Mouse (Mus musculus) kidney, postnatal 36 days (tissue): ENCODE data around the gene Nek7.

Source experiments
- DNase-seq, 2 experiments: peaks; one replicate each; pipeline ENCODE4 v3.0.0; 2021 to 2022; ENCODE audit warnings: mixed read lengths in 2 of 2

Nek7 gene

GRCm38 (mm10) chr1:138619996-138620461 lies at the start of gene Nek7:
TSS of gene Nek7 (minus strand) at chr1:138620141.
- peak; percentile 78 to 80 for DNase-seq

GRCm38 (mm10) chr1:138662342-138662741 lies 42.4 kb upstream of the Nek7 start:
- DNase-seq: no peak

- no peak for DNase-seq
Observed at GRCm38 (mm10) chr1:138654212-138654611, 34.3 kb upstream of the Nek7 start.

GRCm38 (mm10) chr1:138644991-138645390 lies 25.1 kb upstream of the Nek7 start:
- DNase-seq: peak; percentile 71 to 73

- DNase-seq: no peak
Observed at GRCm38 (mm10) chr1:138643306-138643830, 23.4 kb upstream of the Nek7 start.

GRCm38 (mm10) chr1:138640934-138641461 lies 21.1 kb upstream of the Nek7 start:
- DNase-seq: no peak

GRCm38 (mm10) chr1:138637850-138638249 lies 17.9 kb upstream of the Nek7 start:
- peak; percentile 43 to 81 for DNase-seq

- DNase-seq: no peak
Observed at GRCm38 (mm10) chr1:138634561-138634960, 14.6 kb upstream of the Nek7 start.

GRCm38 (mm10) chr1:138628919-138629318 lies 9.0 kb upstream of the Nek7 start:
- no peak for DNase-seq

GRCm38 (mm10) chr1:138628486-138628885 lies 8.5 kb upstream of the Nek7 start:
- peak in 1 of 2 experiments; percentile 38 for DNase-seq

- DNase-seq: no peak
Observed at GRCm38 (mm10) chr1:138627804-138628203, 7.9 kb upstream of the Nek7 start.

GRCm38 (mm10) chr1:138626288-138626687 lies 6.3 kb upstream of the Nek7 start:
- DNase-seq: no peak

- no peak for DNase-seq
Observed at GRCm38 (mm10) chr1:138623870-138624269, 3.9 kb upstream of the Nek7 start.

- no peak for DNase-seq
Observed at GRCm38 (mm10) chr1:138622831-138623230, 2.9 kb upstream of the Nek7 start.

GRCm38 (mm10) chr1:138622431-138622830 lies 2.5 kb upstream of the Nek7 start:
- DNase-seq: no peak

- DNase-seq: peak; percentile 99
Observed at GRCm38 (mm10) chr1:138619114-138619971, 598 bp downstream of the Nek7 start.

GRCm38 (mm10) chr1:138618012-138618354 lies 2.0 kb downstream of the Nek7 start:
- DNase-seq: peak; percentile 95 to 96

- peak in 1 of 2 experiments; percentile 27 for DNase-seq
Observed at GRCm38 (mm10) chr1:138617279-138618011, 2.5 kb downstream of the Nek7 start.

- DNase-seq: no peak
Observed at GRCm38 (mm10) chr1:138615388-138615787, 4.6 kb downstream of the Nek7 start.

GRCm38 (mm10) chr1:138614552-138615287 lies 5.2 kb downstream of the Nek7 start:
- DNase-seq: peak; percentile 46 to 59

- no peak for DNase-seq
Observed at GRCm38 (mm10) chr1:138612177-138612576, 7.8 kb downstream of the Nek7 start.

- DNase-seq: no peak
Observed at GRCm38 (mm10) chr1:138609176-138609575, 10.8 kb downstream of the Nek7 start.

GRCm38 (mm10) chr1:138608336-138608735 lies 11.6 kb downstream of the Nek7 start:
- DNase-seq: no peak
